Mouse (Mus musculus) megakaryocyte, embryonic 14.5 days (primary cell): ENCODE data around the gene Inpp5f. TPM values are rescaled to one million over a fixed set of nuclear protein-coding genes. Genes with fewer than 3 reads are reported as not detected.
A peak's percentile ranks its signal among the peaks of the same experiment; 100 is the strongest.

ENCODE experiments used
- H3K27me3 ChIP-seq: replicated peaks from 2 replicates; pipeline ENCODE3; 2012; ENCODE audit warnings: inconsistent platforms
- H3K36me3 ChIP-seq: replicated peaks from 2 replicates; pipeline ENCODE3; 2012; ENCODE audit warnings: low read length, inconsistent platforms, mixed read lengths
- H3K4me1 ChIP-seq: 2 replicates; pipeline ENCODE4 v1.6.1; 2012; ENCODE audit warnings: inconsistent platforms
- H3K4me3 ChIP-seq: replicated peaks from 2 replicates; pipeline ENCODE3; 2012; ENCODE audit warnings: moderate library complexity, mild to moderate bottlenecking, inconsistent platforms
- H3K9me3 ChIP-seq: 2 replicates; pipeline ENCODE4 v1.6.1; 2012; ENCODE audit warnings: inconsistent platforms
- FLI1 ChIP-seq: IDR thresholded peaks from 2 replicates; pipeline ENCODE4 v1.6.1; 2012; ENCODE audit warnings: low read length, inconsistent platforms, mixed read lengths
- GATA1 ChIP-seq: IDR thresholded peaks from 3 replicates; pipeline ENCODE4 v1.6.1; 2012; ENCODE audit warnings: mixed read lengths, low read length, inconsistent platforms, borderline replicate concordance
- polyA plus RNA-seq: library from polyadenylated mRNA; stranded (reverse); fragments of >175 nt; gene quantifications from 2 replicates; pipeline ENCODE4 v1.2.3, GENCODE M21; 2012; ENCODE audit warnings: low replicate concordance; ENCODE audit not compliant: insufficient read depth

Gene Inpp5f
- polyA plus RNA-seq, 1 experiment = 0.51 TPM

- TF ChIP-seq FLI1 = no peak
- no peak for TF ChIP-seq GATA1
- H3K4me1 ChIP-seq = peaks cover 70% of the 10 kb centered on the region
- H3K9me3 ChIP-seq = no peaks in the 10 kb centered on the region
- H3K4me3 ChIP-seq = peak overlapping the region; percentile 67
- no peaks in the 10 kb centered on the region for H3K27me3 ChIP-seq
- peaks cover 19% of the 10 kb centered on the region for H3K36me3 ChIP-seq
Observed at GRCm38 (mm10) chr7:128731585-128731984, 120.5 kb downstream of the Inpp5f start.

GRCm38 (mm10) chr7:128738041-128738440 is 126.9 kb downstream of the Inpp5f start:
- TF ChIP-seq GATA1 = no peak
- TF ChIP-seq FLI1 = no peak
- Histone ChIP-seq H3K36me3 (peaks cover 17% of the 10 kb centered on the region), H3K9me3 (no peaks in the 10 kb centered on the region), H3K27me3 (no peaks in the 10 kb centered on the region), H3K4me3 (peak overlapping the region; percentile 30), H3K4me1 (peaks cover 52% of the 10 kb centered on the region)

GRCm38 (mm10) chr7:128739116-128739461 is 128.0 kb downstream of the Inpp5f start:
- peak overlapping the region; percentile 97 for H3K4me3 ChIP-seq
- H3K36me3 ChIP-seq = peaks cover 17% of the 10 kb centered on the region
- H3K9me3 ChIP-seq = no peaks in the 10 kb centered on the region
- H3K27me3 ChIP-seq = no peaks in the 10 kb centered on the region
- peaks cover 55% of the 10 kb centered on the region for H3K4me1 ChIP-seq
- no peak for TF ChIP-seq GATA1
- no peak for TF ChIP-seq FLI1

- no peak for TF ChIP-seq FLI1
- no peak for TF ChIP-seq GATA1
- no peaks in the 10 kb centered on the region for H3K27me3 ChIP-seq
- H3K9me3 ChIP-seq = no peaks in the 10 kb centered on the region
- peaks cover 12% of the 10 kb centered on the region for H3K36me3 ChIP-seq
- H3K4me3 ChIP-seq = peak overlapping the region; percentile 97
- H3K4me1 ChIP-seq = peaks cover 60% of the 10 kb centered on the region
Observed at GRCm38 (mm10) chr7:128739462-128740277, 128.5 kb downstream of the Inpp5f start.

- Histone ChIP-seq H3K36me3 (peaks cover 9% of the 10 kb centered on the region), H3K4me3 (peak within 1 kb of the TSS; percentile 97), H3K4me1 (peaks cover 60% of the 10 kb centered on the region), H3K9me3 (no peaks in the 10 kb centered on the region), H3K27me3 (no peaks in the 10 kb centered on the region)
- no peak for TF ChIP-seq GATA1
- TF ChIP-seq FLI1 = no peak
Observed at GRCm38 (mm10) chr7:128740334-128740733, 129.2 kb downstream of the Inpp5f start, which contains the start of gene Mcmbp. Mcmbp (minus strand) TSS chr7:128740495.

- H3K4me1 ChIP-seq = peaks cover 65% of the 10 kb centered on the region
- H3K27me3 ChIP-seq = no peaks in the 10 kb centered on the region
- H3K9me3 ChIP-seq = no peaks in the 10 kb centered on the region
- TF ChIP-seq FLI1 = no peak
- no peak for TF ChIP-seq GATA1
- peak overlapping the region; percentile 96 for H3K4me3 ChIP-seq
- peaks cover 18% of the 10 kb centered on the region for H3K36me3 ChIP-seq
Observed at GRCm38 (mm10) chr7:128743898-128744297, 132.8 kb downstream of the Inpp5f start.

- Histone ChIP-seq H3K4me3 (peak within 1 kb of the TSS; percentile 96), H3K4me1 (peaks cover 71% of the 10 kb centered on the region), H3K9me3 (no peaks in the 10 kb centered on the region), H3K27me3 (no peaks in the 10 kb centered on the region), H3K36me3 (peaks cover 19% of the 10 kb centered on the region)
- TF ChIP-seq GATA1 = no peak
- TF ChIP-seq FLI1 = peak; percentile 58; the same call in 1 of the 2 replicates
Observed at GRCm38 (mm10) chr7:128744684-128745485, 133.8 kb downstream of the Inpp5f start, which contains the start of gene Sec23ip. Sec23ip (plus strand) TSS chr7:128744943.

Other genes with a start within 250 kb of the Inpp5f start
- 650 and 1,157 TPM in 2 replicates for gene Rgs10, start 192.6 kb upstream of the Inpp5f start, polyA plus RNA-seq
- 63.5 and 82.1 TPM in 2 replicates for gene Tial1, start 149.6 kb upstream of the Inpp5f start, polyA plus RNA-seq
- 42.5 and 84.5 TPM in 2 replicates for gene Bag3, start 87.7 kb upstream of the Inpp5f start, polyA plus RNA-seq
- 1.4 and 6.3 TPM in 2 replicates for gene Mcmbp, start 129.2 kb downstream of the Inpp5f start, polyA plus RNA-seq
- 0.60 and 4.3 TPM in 2 replicates for gene Sec23ip, start 133.6 kb downstream of the Inpp5f start, polyA plus RNA-seq